Mouse (Mus musculus) heart, postnatal 25 days (tissue): ENCODE data around the gene Bmf. TPM values are rescaled to one million over a fixed set of nuclear protein-coding genes. Genes with fewer than 3 reads are reported as not detected.
"Not testable (repeated sequence)": the region's sequence is repeated elsewhere in the genome, so short reads cannot be mapped to it uniquely, and the experiment has no call there.

Experiments used
- DNase-seq: peaks from one replicate; pipeline ENCODE4 v3.0.0; 2022; ENCODE audit warnings: low spot score
- intact Hi-C: fragments of 180-260 bp; cut with DNase I; formaldehyde crosslinking; loops from one replicate; pipeline ENCODE4 v1.15.1; 2025
- total RNA-seq, 2 experiments: library from RNA; stranded (reverse); gene quantifications; 2 replicates each; pipeline ENCODE4 v1.2.3; 2021

Gene Bmf
- total RNA-seq, result 10 to 100 TPM in 1 of 2 experiments, 1 to 10 TPM in 1; 7.3 to 11.5 TPM

GRCm38 (mm10) chr2:118549507-118550473 lies at the start of gene Bmf:
Bmf (minus strand) TSS chr2:118549687.
- intact Hi-C loops, result loop anchor here (5.0 kb wide), 1 partner anchor 37 kb away; no protein-coding TSS in a partner anchor
- DNase-seq, result peak; percentile 98

- intact Hi-C loops, result loop anchor here (2.0 kb wide), 1 partner anchor 54 kb away; no protein-coding TSS in a partner anchor
- DNase-seq, result no peak
Measured at GRCm38 (mm10) chr2:118599087-118599486, 49.6 kb upstream of the Bmf start.

GRCm38 (mm10) chr2:118597673-118598568 lies 48.4 kb upstream of the Bmf start, which contains the start of gene Bub1b:
Bub1b (plus strand) TSS chr2:118598211.
- intact Hi-C loops, result loop anchor here (2.0 kb wide), 1 partner anchor 53 kb away; no protein-coding TSS in a partner anchor
- peak; percentile 77 for DNase-seq

GRCm38 (mm10) chr2:118591083-118591482 lies 41.6 kb upstream of the Bmf start:
- intact Hi-C loops, result no loop called here

GRCm38 (mm10) chr2:118587686-118588085 lies 38.2 kb upstream of the Bmf start:
- DNase-seq, result no peak
- intact Hi-C loops, result no loop called here

More at GRCm38 (mm10) chr2:118591083-118591482, 41.6 kb upstream of the Bmf start:
- DNase-seq, result no peak

- intact Hi-C loops, result no loop called here
Measured at GRCm38 (mm10) chr2:118586013-118586412, 36.5 kb upstream of the Bmf start.

GRCm38 (mm10) chr2:118573135-118573534 lies 23.6 kb upstream of the Bmf start:
- no peak for DNase-seq
- intact Hi-C loops, result no loop called here

More at GRCm38 (mm10) chr2:118586013-118586412, 36.5 kb upstream of the Bmf start:
- DNase-seq, result no peak

- intact Hi-C loops, result no loop called here
- DNase-seq, result no peak
Measured at GRCm38 (mm10) chr2:118572183-118572836, 22.8 kb upstream of the Bmf start.

- DNase-seq, result no peak
- intact Hi-C loops, result no loop called here
Measured at GRCm38 (mm10) chr2:118570939-118571338, 21.5 kb upstream of the Bmf start.

GRCm38 (mm10) chr2:118567179-118567578 lies 17.7 kb upstream of the Bmf start:
- DNase-seq, result no peak
- intact Hi-C loops, result no loop called here

GRCm38 (mm10) chr2:118562431-118562830 lies 12.9 kb upstream of the Bmf start:
- no peak for DNase-seq
- intact Hi-C loops, result no loop called here

- no peak for DNase-seq
- intact Hi-C loops, result no loop called here
Measured at GRCm38 (mm10) chr2:118562015-118562414, 12.5 kb upstream of the Bmf start.

GRCm38 (mm10) chr2:118558426-118558825 lies 8.9 kb upstream of the Bmf start:
- intact Hi-C loops, result no loop called here
- DNase-seq, result no peak

- DNase-seq, intact Hi-C loops: not testable (repeated sequence)
Measured at GRCm38 (mm10) chr2:118554356-118554990, 5.0 kb upstream of the Bmf start.

GRCm38 (mm10) chr2:118551606-118552005 lies 2.1 kb upstream of the Bmf start:
- intact Hi-C loops, result no loop called here
- DNase-seq, result no peak

- no peak for DNase-seq
- intact Hi-C loops, result loop anchor here (5.0 kb wide), 1 partner anchor 36 kb away; no protein-coding TSS in a partner anchor
Measured at GRCm38 (mm10) chr2:118548421-118549221, 866 bp downstream of the Bmf start.

- intact Hi-C loops, result loop anchor here (5.0 kb wide), 1 partner anchor 35 kb away; no protein-coding TSS in a partner anchor
- DNase-seq, result no peak
Measured at GRCm38 (mm10) chr2:118547541-118548016, 1.9 kb downstream of the Bmf start.

GRCm38 (mm10) chr2:118546798-118547165 lies 2.7 kb downstream of the Bmf start:
- intact Hi-C loops, result loop anchor here (5.0 kb wide), 1 partner anchor 34 kb away; no protein-coding TSS in a partner anchor
- no peak for DNase-seq
